Mouse (Mus musculus) forebrain, embryonic 11.5 days (tissue): ENCODE results near the gene Gzmd. TPM values are rescaled to one million over a fixed set of nuclear protein-coding genes. Genes with fewer than 3 reads are reported as not detected.
A peak's percentile ranks its signal among the peaks of the same experiment; 100 is the strongest.
"Not testable (repeated sequence)": the region's sequence is repeated elsewhere in the genome, so short reads cannot be mapped to it uniquely, and the experiment has no call there.

ENCODE experiments used
- ATAC-seq: fragments of 200-750 bp; cut with Nextera tagmentation; replicated peaks from 2 replicates; pipeline ENCODE4 v1.8.0; 2017; ENCODE audit warnings: moderate TSS enrichment; ENCODE audit not compliant: low FRiP score
- DNase-seq: peaks from one replicate; pipeline ENCODE4 v3.0.0-alpha.2; 2017; ENCODE audit warnings: low spot score
- H3K27ac ChIP-seq: fragments of 300-500 bp; sonication (generic); 2 replicates; pipeline ENCODE4 v1.5.1; 2014; ENCODE audit warnings: low read depth, low read length
- H3K27me3 ChIP-seq: fragments of 300-500 bp; sonication (generic); 2 replicates; pipeline ENCODE4 v1.6.1; 2014; ENCODE audit warnings: mild to moderate bottlenecking, low read length, mixed read lengths; ENCODE audit not compliant: control insufficient read depth, insufficient read depth
- H3K36me3 ChIP-seq: fragments of 300-500 bp; sonication (generic); 2 replicates; pipeline ENCODE4 v1.6.1; 2014; ENCODE audit warnings: mild to moderate bottlenecking, low read length, moderate library complexity, mixed read lengths; ENCODE audit not compliant: control insufficient read depth, insufficient read depth
- H3K4me1 ChIP-seq: fragments of 300-500 bp; sonication (generic); replicated peaks from 2 replicates; pipeline ENCODE4 v1.6.1; 2014; ENCODE audit warnings: low read length, mixed read lengths; ENCODE audit not compliant: control insufficient read depth, insufficient read depth
- H3K4me2 ChIP-seq: fragments of 300-500 bp; sonication (generic); 2 replicates; pipeline ENCODE4 v1.6.1; 2014; ENCODE audit warnings: low read depth, mild to moderate bottlenecking, low read length, moderate library complexity, mixed read lengths; ENCODE audit not compliant: severe bottlenecking
- H3K4me3 ChIP-seq: fragments of 300-500 bp; sonication (generic); 2 replicates; pipeline ENCODE4 v1.5.1; 2014; ENCODE audit warnings: low read depth, low read length
- H3K9ac ChIP-seq: fragments of 300-500 bp; sonication (generic); 2 replicates; pipeline ENCODE4 v1.6.1; 2014; ENCODE audit warnings: low read length
- H3K9me3 ChIP-seq: fragments of 300-500 bp; sonication (generic); 2 replicates; pipeline ENCODE4 v1.6.1; 2016; ENCODE audit warnings: low read length, mixed read lengths; ENCODE audit not compliant: control insufficient read depth
- WGBS: fragments of 180-500 bp; shearing (Covaris S2); extraction: QIAGEN DNeasy Blood & Tissue Kit; methylation state at CpG from one replicate; pipeline ENCODE4 v1.1.7; 2014; 5-methylcytosine and 5-hydroxymethylcytosine counted together
- polyA plus RNA-seq: library from polyadenylated mRNA; unstranded; fragments of >200 nt; fragmentation: Nextera tagmentation; extraction: Ambion mirVana; gene quantifications from 2 replicates; pipeline ENCODE4 v1.2.1, GENCODE M21; 2014

Gene Gzmd
- not detected in 2 replicates for polyA plus RNA-seq

GRCm38 (mm10) chr14:56132508-56132907, at the start of gene Gzmd:
TSS of gene Gzmd (minus strand) at chr14:56132608.
- 86% methylated on average over 2 of the region's 2 CpGs for WGBS
- not testable (repeated sequence) for H3K36me3 ChIP-seq, H3K27ac ChIP-seq, H3K27me3 ChIP-seq, DNase-seq, H3K4me2 ChIP-seq, H3K4me1 ChIP-seq, H3K9ac ChIP-seq, H3K4me3 ChIP-seq, ATAC-seq, H3K9me3 ChIP-seq

- DNase-seq, result peak; percentile 79
- not testable (repeated sequence) for H3K9ac ChIP-seq, H3K4me3 ChIP-seq, H3K36me3 ChIP-seq, ATAC-seq, H3K9me3 ChIP-seq, H3K4me1 ChIP-seq, H3K27me3 ChIP-seq, H3K27ac ChIP-seq, H3K4me2 ChIP-seq
- WGBS, result 32% methylated on average over 8 of the region's 8 CpGs
Measured at GRCm38 (mm10) chr14:56177651-56178050, 45.2 kb upstream of the Gzmd start.

- no peaks in the 10 kb centered on the region for H3K9me3 ChIP-seq
- no peak within 1 kb of the TSS for H3K4me3 ChIP-seq
- H3K36me3 ChIP-seq, result no peaks in the 10 kb centered on the region
- ATAC-seq, result no peak
- no peak for DNase-seq
- WGBS, result 91% methylated on average over 5 of the region's 5 CpGs
- no peaks in the 10 kb centered on the region for H3K27me3 ChIP-seq
- no peaks in the 10 kb centered on the region for H3K4me1 ChIP-seq
- no peak within 1 kb of the TSS for H3K27ac ChIP-seq
- H3K9ac ChIP-seq, result no peak within 1 kb of the TSS
- H3K4me2 ChIP-seq, result no peak within 1 kb of the TSS
Measured at GRCm38 (mm10) chr14:56174499-56174898, 42.1 kb upstream of the Gzmd start, which contains the start of gene Gzmn. TSS of gene Gzmn (minus strand) at chr14:56174599.

GRCm38 (mm10) chr14:56173396-56173795, 41.0 kb upstream of the Gzmd start:
- H3K4me3 ChIP-seq, result no peak overlapping the region
- H3K4me1 ChIP-seq, result no peaks in the 10 kb centered on the region
- no peak overlapping the region for H3K4me2 ChIP-seq
- no peak overlapping the region for H3K9ac ChIP-seq
- 87% methylated on average over 6 of the region's 6 CpGs for WGBS
- H3K9me3 ChIP-seq, result no peaks in the 10 kb centered on the region
- no peak for ATAC-seq
- no peak for DNase-seq
- H3K27me3 ChIP-seq, result no peaks in the 10 kb centered on the region
- no peak overlapping the region for H3K27ac ChIP-seq
- no peaks in the 10 kb centered on the region for H3K36me3 ChIP-seq

- ATAC-seq (no peak), DNase-seq (no peak)
- Histone ChIP-seq H3K9ac (no peak overlapping the region), H3K27ac (no peak overlapping the region), H3K4me2 (no peak overlapping the region), H3K27me3 (no peaks in the 10 kb centered on the region), H3K36me3 (no peaks in the 10 kb centered on the region), H3K9me3 (no peaks in the 10 kb centered on the region), H3K4me1 (no peaks in the 10 kb centered on the region), H3K4me3 (no peak overlapping the region)
- WGBS, result 94% methylated on average over 5 of the region's 5 CpGs
Measured at GRCm38 (mm10) chr14:56172744-56173143, 40.3 kb upstream of the Gzmd start.

GRCm38 (mm10) chr14:56168009-56168408, 35.6 kb upstream of the Gzmd start:
- DNase-seq, result no peak
- ATAC-seq, result no peak
- H3K4me2 ChIP-seq, result no peak overlapping the region
- no peaks in the 10 kb centered on the region for H3K27me3 ChIP-seq
- no peak overlapping the region for H3K4me3 ChIP-seq
- H3K9ac ChIP-seq, result no peak overlapping the region
- H3K36me3 ChIP-seq, result no peaks in the 10 kb centered on the region
- 86% methylated on average over 6 of the region's 6 CpGs for WGBS
- H3K27ac ChIP-seq, result no peak overlapping the region
- H3K9me3 ChIP-seq, result no peaks in the 10 kb centered on the region
- H3K4me1 ChIP-seq, result no peaks in the 10 kb centered on the region

GRCm38 (mm10) chr14:56162109-56162508, 29.7 kb upstream of the Gzmd start:
- WGBS, result 85% methylated on average over 2 of the region's 2 CpGs
- Histone ChIP-seq H3K27me3 (no peaks in the 10 kb centered on the region), H3K4me3 (no peak overlapping the region), H3K9me3 (no peaks in the 10 kb centered on the region), H3K36me3 (no peaks in the 10 kb centered on the region), H3K27ac (no peak overlapping the region), H3K4me2 (no peak overlapping the region), H3K9ac (no peak overlapping the region), H3K4me1 (no peaks in the 10 kb centered on the region)
- ATAC-seq (no peak), DNase-seq (no peak)

GRCm38 (mm10) chr14:56159479-56159878, 27.1 kb upstream of the Gzmd start, which contains the start of gene Gzmg:
TSS of gene Gzmg (minus strand) at chr14:56159579.
- 85% methylated on average over 2 of the region's 2 CpGs for WGBS
- ATAC-seq, result not testable (repeated sequence)

GRCm38 (mm10) chr14:56155340-56155739, 22.9 kb upstream of the Gzmd start:
- Histone ChIP-seq H3K27ac (no peak overlapping the region), H3K4me3 (no peak overlapping the region), H3K4me2 (no peak overlapping the region), H3K27me3 (no peaks in the 10 kb centered on the region), H3K4me1 (no peaks in the 10 kb centered on the region), H3K9ac (no peak overlapping the region), H3K36me3 (no peaks in the 10 kb centered on the region), H3K9me3 (no peaks in the 10 kb centered on the region)
- ATAC-seq (no peak), DNase-seq (no peak)
- 69% methylated on average over 2 of the region's 2 CpGs for WGBS

More at GRCm38 (mm10) chr14:56159479-56159878, 27.1 kb upstream of the Gzmd start, which contains the start of gene Gzmg:
- H3K9me3 ChIP-seq, H3K27ac ChIP-seq, DNase-seq, H3K4me2 ChIP-seq, H3K4me1 ChIP-seq, H3K4me3 ChIP-seq, H3K27me3 ChIP-seq, H3K36me3 ChIP-seq, H3K9ac ChIP-seq: not testable (repeated sequence)
